Mouse (Mus musculus) naive thymus-derived CD4-positive, alpha-beta T cell, adult 5 months (primary cell): Measurements from ENCODE around the gene Tnni3k. TPM values are rescaled to one million over a fixed set of nuclear protein-coding genes. Genes with fewer than 3 reads are reported as not detected.

Source experiments
- polyA plus RNA-seq: library from polyadenylated mRNA; unstranded; fragments of 100-300 nt; shearing (Covaris generic); gene quantifications from one replicate; pipeline ENCODE4 v1.2.1, GENCODE M21; 2017

Tnni3k gene
- polyA plus RNA-seq, result not detected

DNA sequence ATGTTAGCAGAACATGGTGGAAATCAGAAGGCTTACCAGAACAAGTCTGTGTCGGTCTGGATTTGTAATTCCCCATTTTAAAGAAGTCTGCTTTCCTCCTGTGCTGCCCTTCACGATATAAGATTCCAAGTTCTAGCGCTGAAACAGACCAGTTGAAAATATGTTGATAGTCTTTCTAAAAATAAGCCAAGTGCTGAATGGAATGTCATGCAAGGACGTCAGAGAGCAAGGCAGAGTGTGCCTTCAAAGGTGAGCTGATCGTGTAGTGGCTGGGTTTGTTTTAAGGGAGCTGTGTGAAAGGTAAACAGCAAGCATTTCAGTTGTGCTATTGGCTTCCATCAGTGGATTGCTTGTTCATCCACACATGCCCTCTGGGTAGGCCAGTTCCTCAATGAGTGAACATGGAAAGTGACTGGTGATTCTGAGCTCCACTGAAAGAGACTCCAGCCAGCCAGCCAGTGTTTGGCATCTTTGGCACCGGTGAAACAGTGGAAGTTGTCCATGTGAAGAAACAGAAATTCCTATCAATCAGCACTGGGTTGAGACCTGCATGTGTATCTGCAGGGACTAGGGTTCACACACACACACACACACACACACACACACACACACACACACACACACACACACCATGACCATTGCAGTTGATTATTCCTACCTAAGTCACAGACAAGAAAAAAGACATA is at the start of gene Tnni3k:
TSS of gene Tnni3k (minus strand) at position 177 of the 686 bp plus-strand sequence.

DNA sequence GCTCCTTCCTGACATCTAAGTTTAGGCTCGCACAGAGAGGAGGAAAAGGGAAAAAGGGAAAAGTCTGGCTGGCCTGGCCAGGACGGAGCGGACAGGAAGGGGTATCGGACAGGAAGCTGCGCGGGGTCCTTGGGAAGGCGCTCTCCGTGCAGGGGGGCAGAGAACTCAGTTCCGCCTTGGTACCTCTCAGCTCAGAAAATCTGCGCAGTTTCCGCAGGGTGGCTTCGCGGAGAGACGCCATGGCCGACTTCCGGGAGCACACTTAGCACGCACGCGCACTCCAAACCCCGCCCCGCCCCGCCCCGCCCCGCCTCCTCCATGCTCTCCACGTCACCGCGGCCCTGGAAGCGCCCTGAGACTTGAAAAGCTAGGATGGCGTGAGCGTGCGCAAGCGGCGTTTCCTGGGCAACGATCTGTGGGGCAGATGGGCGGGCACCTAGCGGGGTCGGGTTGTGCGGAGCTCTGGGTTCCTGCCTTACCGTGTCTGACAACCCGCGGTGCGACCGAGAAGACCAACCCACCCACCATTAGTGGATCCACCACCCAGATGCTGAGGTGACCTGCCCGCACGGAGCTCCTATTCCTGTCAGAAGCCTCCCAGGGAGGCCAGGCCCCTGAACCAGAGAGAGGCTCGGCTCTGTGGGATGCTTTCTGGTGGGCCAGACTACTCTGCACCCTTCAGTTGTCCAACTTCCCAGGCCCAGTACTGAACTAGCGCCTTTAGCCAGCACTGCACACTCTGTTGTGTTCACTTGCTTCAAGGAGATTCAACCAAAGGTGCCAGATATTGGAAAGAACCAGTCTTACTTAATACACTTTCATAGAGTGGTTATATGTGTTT is 38.1 kb upstream of the Tnni3k start, which contains the start of the genes Fpgt and Lrriq3:
TSS of gene Fpgt (minus strand) at position 288 of the 841 bp plus-strand sequence.
TSS of gene Lrriq3 (plus strand) at position 319 of the 841 bp plus-strand sequence.

Other genes starting within 250 kb of the Tnni3k start
- gene Fpgt, start 38.0 kb upstream of the Tnni3k start, polyA plus RNA-seq, result 32.1 TPM
- 0.12 TPM for gene Lrriq3, start 38.0 kb upstream of the Tnni3k start, polyA plus RNA-seq